Mouse (Mus musculus) olfactory bulb, adult 2 months (tissue): ENCODE measurements around the gene Nkx2-3.

ENCODE experiments used
- CTCF ChIP-seq: fragments of 200-500 bp; IDR thresholded peaks from 2 replicates; pipeline ENCODE4 v1.5.1; 2012; ENCODE audit warnings: low read depth, mild to moderate bottlenecking, low read length, moderate library complexity; ENCODE audit not compliant: insufficient read depth
- POLR2A ChIP-seq: fragments of 200-500 bp; IDR thresholded peaks from 2 replicates; pipeline ENCODE4 v1.6.1; 2012; ENCODE audit warnings: mild to moderate bottlenecking, low read depth, low read length, moderate library complexity; ENCODE audit not compliant: insufficient read depth

DNA sequence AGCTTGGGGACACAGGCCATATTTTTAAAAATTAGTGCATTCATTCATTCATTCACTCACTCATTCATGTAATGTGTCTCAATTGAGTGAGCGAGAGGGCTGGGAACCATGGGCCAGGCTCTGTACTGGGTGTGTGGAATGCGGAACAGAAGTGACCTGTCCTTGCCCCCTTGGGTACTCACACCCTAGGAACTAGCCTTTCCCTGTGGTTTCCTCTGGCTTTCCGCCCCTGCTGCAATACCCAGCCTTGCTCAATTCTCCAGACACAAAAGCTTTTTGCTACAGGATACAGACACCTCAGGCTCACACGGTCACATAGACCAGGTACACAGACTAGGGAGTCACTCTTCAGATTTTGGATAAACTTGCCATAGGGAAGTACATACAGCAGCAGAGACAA, 36.2 kb downstream of the Nkx2-3 start:
- TF ChIP-seq POLR2A = no peak
- no peak for TF ChIP-seq CTCF
